Mouse (Mus musculus) heart, postnatal 0 days (tissue): ENCODE data around the gene Itfg2.

ENCODE experiments used
- CTCF ChIP-seq: IDR thresholded peaks from 2 replicates; pipeline ENCODE4 v1.5.1; 2016; ENCODE audit warnings: antibody characterized with exemption, control low read depth, low read depth
- EP300 ChIP-seq: IDR thresholded peaks from 2 replicates; pipeline ENCODE4 v1.6.1; 2016; ENCODE audit warnings: antibody characterized with exemption, low read depth

DNA sequence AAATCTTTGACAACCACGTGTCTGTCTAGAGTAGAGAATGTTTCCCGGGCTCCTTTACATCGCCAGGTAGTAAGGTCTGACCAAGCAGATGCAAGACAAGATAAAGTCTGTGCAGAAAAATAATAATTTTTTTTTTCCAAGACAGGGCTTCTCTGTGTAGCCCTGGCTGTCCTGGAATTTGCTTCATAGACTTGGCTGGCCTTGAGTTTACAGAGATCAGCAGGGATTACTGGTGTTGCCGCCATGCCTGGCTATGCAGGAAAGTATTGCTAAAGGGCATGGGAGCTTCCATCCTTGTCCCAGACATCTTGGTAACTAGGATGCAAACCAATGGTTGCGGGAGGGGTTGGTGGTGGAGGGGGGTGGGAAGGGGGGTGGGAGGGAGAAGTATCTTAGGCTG, 32.5 kb upstream of the Itfg2 start:
- TF ChIP-seq CTCF (no peak), EP300 (no peak)
